Mouse (Mus musculus) monocyte, adult 2 months (primary cell): ENCODE measurements at regions not wholly inside any gene's neighbourhood (a gene's known extent, or its start where the extent isn't known, plus 50 kb on each side); places are given as distances from the start of the nearest gene placed in this dataset.
"Not testable (repeated sequence)": the region's sequence is repeated elsewhere in the genome, so short reads cannot be mapped to it uniquely, and the experiment has no call there.

ENCODE experiments used
- DNase-seq, 2 experiments: peaks; one replicate each; pipeline ENCODE4 v3.0.0; 2022; ENCODE audit warnings: low spot score in 2 of 2, low read depth in 1 of 2

- DNase-seq, result no peak
These were observed 56.5 kb upstream of the Pdk3 start for GRCm38 (mm10) chrX:93888480-93888879.

- DNase-seq, result no peak
These were observed 57.0 kb upstream of the Pdk3 start for GRCm38 (mm10) chrX:93888966-93889365.

- peak in 1 of 2 experiments; percentile 58 for DNase-seq
These were observed 57.5 kb upstream of the Pdk3 start for GRCm38 (mm10) chrX:93889394-93890042.

GRCm38 (mm10) chrX:93896838-93897820 is 65.1 kb upstream of the Pdk3 start:
- no peak for DNase-seq

GRCm38 (mm10) chrX:93903209-93903608 is 65.2 kb upstream of the AU015836 start:
- no peak for DNase-seq

- no peak for DNase-seq
These were observed 62.9 kb upstream of the AU015836 start for GRCm38 (mm10) chrX:93905531-93905930.

GRCm38 (mm10) chrX:93911087-93911840 is 57.2 kb upstream of the AU015836 start:
- no peak for DNase-seq

- no peak for DNase-seq
These were observed 52.9 kb upstream of the AU015836 start for GRCm38 (mm10) chrX:93915548-93915947.

- not testable (repeated sequence) for DNase-seq
These were observed 51.1 kb upstream of the AU015836 start for GRCm38 (mm10) chrX:93917367-93917766.
